Mouse (Mus musculus) thymus, postnatal 14 days (tissue): Measurements from ENCODE around the gene Golph3.

ENCODE experiments used
- DNase-seq: peaks from one replicate; pipeline ENCODE4 v3.0.0; 2021

Gene Golph3

GRCm38 (mm10) chr15:12319889-12320288, 1.4 kb upstream of the Golph3 start:
- no peak for DNase-seq

- no peak for DNase-seq
Observed at GRCm38 (mm10) chr15:12320441-12321090, 684 bp upstream of the Golph3 start.

DNA sequence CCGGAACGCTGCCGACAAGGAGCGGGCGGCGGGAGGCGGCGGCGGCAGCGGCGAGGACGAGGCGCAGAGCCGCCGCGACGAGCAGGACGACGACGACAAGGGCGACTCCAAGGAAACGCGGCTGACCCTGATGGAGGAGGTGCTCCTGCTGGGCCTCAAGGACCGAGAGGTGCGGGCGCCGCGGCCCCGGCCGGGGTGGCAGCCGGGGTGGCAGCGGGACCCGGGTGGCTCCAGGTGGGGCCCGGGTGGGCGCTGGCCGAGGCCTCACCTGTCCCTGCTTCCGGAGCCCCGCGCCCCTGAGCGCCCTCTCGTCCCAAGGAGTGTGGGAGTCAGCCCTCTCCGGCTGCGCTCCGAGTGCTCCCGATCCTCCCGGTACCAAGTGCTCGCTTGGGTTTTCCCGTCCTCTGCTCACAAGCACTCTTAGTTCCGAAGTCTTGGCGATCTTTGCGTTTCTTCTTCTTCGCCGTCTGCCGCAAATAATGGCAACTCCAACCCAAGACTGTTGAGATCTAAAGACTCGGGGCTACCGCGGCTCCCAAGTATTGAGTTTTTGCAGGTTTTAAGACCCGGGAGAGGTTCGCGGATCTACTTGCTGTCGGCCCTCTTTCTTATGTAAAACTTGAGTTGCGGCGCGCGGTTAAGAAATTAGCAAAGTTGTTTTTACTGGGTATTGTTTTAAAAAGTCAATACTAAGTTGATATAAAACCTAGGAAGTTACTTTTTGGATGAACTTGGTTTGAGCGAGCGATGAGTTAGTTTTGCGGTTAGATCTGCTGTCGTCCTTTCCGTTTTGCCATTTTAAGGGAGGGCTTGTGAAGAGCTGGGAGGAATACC, 755 bp downstream of the Golph3 start, which contains the start of gene 1810049J17Rik:
Gene 1810049J17Rik (minus strand): TSS at position 112 of the 834 bp plus-strand sequence.
- DNase-seq: peak; percentile 66

DNA sequence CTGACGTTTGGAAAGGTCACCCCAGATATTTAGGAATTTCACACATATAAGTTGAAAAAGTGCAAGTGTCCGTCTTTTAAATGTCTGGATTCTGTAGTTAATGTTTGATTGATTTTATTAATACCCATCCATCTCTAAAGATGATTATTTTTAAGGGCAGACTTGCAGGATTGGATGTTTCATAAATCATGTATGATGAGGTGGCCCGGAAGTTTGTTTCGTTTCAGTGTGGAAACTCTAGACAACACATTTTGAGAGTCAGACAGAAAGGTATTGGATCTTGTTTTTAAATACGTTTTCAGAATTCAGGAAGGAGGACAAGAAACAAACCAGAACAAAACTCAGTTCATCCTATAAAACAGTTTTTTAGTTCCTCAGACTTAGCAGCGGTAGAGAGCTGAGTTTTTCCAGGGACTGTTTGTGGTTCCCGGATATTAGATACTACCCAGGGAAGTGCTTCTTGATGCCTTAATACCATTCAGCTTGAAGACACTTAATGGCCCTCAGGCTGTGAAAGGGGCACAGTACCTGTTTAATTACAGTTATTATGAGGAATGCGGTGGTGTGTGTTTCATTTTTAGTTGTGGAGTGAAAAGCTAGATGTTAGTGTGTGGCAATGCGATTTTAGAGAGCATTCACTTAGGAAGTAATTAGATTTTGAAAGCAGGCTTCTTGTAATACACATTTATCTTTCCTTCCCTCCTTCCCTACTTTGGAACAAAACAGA, 1.6 kb downstream of the Golph3 start:
- no peak for DNase-seq

DNA sequence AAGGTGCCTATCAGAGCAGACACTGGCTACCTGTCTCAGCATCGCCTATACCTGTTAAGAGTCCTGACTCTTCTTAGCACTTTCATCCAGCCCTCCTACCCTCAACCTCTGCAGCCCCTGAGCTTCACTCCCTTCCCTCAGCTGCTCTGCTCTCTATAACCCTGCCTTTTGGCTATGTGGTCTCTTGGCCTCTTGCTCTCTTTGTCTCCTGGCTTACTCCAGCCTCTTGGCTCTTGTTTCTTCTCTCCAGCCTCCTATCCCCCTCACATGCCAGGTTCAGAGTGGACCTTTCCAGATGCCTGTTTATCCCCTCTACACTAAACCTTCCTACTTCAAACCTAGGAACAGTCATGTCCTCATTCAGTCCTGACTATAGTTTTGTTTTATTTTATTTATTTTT, 3.1 kb downstream of the Golph3 start:
- DNase-seq: no peak

DNA sequence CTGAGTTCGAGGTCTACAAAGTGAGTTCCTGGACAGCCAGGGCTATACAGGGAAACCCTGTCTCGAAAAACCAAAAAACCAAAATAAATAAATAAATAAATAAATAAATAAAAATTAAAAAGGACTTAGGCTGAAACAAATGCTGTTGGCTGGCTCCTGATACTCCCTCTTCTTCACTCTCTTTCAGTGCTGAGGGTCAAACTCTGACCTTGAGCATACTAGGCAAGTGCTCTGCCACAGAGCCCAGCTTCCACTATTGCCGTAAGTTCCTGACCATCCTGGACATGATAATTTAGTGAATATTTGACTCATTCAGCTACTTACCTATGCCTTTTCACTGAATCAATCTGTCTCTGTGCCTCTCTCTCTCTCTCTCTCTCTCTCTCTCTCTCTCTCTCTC, 9.1 kb downstream of the Golph3 start:
- no peak for DNase-seq

DNA sequence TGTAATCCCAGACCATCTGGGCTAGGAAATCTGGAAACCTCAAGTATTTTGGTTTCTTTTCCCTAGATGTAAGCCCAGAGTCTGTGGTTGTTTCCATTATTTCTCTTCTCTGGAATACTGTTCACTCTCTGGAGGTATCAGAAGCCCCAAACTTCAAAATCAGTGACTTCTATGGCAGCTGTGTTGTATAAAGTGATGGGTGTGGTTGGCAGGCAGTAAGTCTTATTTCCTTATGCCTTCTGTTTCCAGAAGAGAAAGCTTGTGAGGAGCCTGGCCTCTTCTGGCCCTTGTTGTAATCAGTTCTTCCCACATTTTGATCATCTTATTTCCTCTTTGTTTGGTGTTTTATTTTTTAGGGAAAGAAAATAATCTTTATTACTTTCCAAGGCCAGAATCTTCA, 9.6 kb downstream of the Golph3 start:
- no peak for DNase-seq

GRCm38 (mm10) chr15:12331300-12331699, 10.1 kb downstream of the Golph3 start:
- no peak for DNase-seq

DNA sequence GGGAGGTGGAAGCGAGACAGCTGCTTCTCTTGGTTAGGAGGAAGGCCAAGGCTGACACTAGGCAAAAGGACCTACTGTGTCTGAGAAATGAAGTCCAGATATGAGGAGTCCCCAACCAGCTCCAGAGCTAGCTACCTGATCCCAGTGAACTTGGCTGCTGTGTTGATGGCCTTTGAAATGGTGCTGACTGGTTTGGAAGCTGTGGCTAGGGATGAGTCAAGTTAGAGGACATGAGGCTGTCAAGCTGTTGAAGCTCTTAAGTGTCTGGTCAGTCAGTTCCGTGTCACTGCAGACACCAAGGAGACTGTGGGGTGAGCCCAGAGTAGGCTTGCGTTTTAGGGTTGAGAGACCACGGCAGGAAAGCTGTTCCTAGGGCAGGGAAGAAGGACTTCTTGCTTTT, 13.1 kb downstream of the Golph3 start:
- DNase-seq: no peak

DNA sequence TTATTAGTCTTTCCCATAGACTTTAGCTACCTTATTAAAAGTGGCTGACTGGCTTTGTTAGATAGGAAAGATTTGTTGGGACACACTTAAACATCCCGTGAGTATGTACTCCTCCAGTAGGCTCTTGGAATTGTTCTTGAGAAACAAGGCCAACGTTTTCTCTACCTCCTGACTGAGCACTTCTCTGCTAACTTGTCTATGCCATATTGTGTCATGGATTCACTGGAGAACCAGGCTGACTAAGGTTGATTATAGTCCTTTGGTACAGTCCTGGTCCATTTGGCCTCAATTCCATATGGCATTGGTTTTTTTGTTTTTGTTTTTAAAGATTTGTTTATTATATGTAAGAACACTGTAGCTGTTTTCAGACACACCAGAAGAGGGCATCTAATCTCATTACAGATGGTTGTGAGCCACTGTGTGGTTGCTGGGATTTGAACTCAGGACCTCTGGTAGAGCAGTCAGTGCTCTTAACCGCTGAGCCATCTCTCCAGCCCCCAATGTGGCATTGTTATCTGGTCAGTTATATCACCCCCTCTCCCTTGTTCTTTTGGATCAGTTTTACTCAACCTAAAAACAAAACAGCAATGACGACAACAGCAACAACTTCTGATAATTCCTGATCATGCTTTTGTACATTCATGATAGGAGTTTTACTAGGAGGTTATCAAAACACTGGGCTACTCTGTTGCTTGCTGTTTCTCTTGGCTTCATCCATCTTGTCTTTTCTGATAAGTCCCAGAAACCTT, 16.0 kb downstream of the Golph3 start:
- DNase-seq: no peak

GRCm38 (mm10) chr15:12337779-12338137, 16.5 kb downstream of the Golph3 start:
- DNase-seq: no peak

- DNase-seq: no peak
Observed at GRCm38 (mm10) chr15:12340536-12341400, 19.5 kb downstream of the Golph3 start.

GRCm38 (mm10) chr15:12341401-12341758, 20.1 kb downstream of the Golph3 start:
- DNase-seq: no peak

- no peak for DNase-seq
Observed at GRCm38 (mm10) chr15:12346916-12347315, 25.7 kb downstream of the Golph3 start.

DNA sequence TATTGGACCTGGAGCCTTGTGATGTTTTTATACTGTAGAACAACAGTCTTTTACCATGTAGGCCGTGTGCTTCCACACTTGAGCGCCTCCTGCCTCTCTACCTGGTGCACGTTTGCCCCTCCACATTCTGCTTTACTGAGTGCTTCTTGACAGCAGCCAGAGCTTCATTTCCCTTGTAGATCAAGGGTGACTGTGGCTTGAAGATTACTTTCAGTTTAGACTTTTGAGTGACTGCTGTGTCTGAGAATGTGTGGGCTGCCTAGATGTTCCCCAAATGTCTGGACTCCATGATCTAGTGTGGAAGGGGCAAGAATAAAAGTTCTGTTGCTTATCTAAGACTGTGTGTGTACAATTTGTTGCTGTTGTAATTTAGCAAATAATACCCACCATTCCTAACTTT, 27.7 kb downstream of the Golph3 start:
- DNase-seq: peak; percentile 14

GRCm38 (mm10) chr15:12349840-12350239, 28.6 kb downstream of the Golph3 start:
- DNase-seq: no peak

DNA sequence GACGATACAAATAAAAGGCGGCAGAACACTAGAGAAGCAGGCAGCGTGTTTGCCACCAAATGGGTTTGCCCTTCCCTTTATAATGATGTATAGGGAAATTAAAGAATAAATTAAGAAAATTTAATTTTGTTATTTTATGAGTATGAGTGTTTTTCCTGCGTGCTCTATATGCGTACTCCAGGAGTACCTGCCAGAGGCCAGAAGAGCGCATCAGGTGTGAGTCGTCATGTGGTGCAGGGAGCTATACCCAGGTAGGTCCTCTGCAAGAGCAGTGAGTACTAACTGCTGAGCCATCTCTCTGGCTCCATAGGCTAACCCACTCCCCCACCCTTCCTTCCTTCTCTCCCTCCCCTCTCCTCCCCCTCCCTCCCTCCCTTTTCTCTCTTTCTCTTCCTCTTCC, 30.2 kb downstream of the Golph3 start:
- DNase-seq: no peak

GRCm38 (mm10) chr15:12354281-12354810, 33.1 kb downstream of the Golph3 start:
- no peak for DNase-seq

GRCm38 (mm10) chr15:12355261-12355660, 34.0 kb downstream of the Golph3 start:
- DNase-seq: no peak

- no peak for DNase-seq
Observed at GRCm38 (mm10) chr15:12355907-12356306, 34.7 kb downstream of the Golph3 start.

DNA sequence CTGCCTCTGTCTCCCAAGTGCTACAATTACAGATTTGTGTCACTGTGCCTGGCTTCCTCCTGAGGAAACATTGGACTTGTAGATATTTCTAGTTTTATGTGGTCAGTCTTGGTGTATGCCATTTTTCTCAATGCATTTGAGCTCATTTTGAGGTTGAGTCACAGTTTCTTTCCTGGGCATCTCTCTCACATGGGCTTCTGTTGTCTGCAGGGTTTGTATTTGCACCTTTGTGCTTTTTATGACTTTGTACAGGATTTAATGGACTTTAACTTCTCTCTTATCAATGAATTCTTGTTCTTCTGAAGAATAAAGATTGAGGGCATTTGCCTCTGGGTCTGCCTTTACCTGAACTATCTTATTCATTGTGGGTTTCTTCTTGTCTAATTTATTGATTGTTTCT, 36.2 kb downstream of the Golph3 start:
- no peak for DNase-seq

- no peak for DNase-seq
Observed at GRCm38 (mm10) chr15:12358384-12358783, 37.1 kb downstream of the Golph3 start.
